Mouse (Mus musculus) hindbrain, embryonic 16.5 days (tissue): ENCODE data around the gene Golga2. TPM values are rescaled to one million over a fixed set of nuclear protein-coding genes. Genes with fewer than 3 reads are reported as not detected.

Experiments
- ATAC-seq: fragments of 200-750 bp; cut with Nextera tagmentation; 2 replicates; pipeline ENCODE4 v1.8.0; 2017; ENCODE audit warnings: moderate TSS enrichment, moderate library complexity
- H3K27ac ChIP-seq: fragments of 300-500 bp; sonication (generic); 2 replicates; pipeline ENCODE4 v1.5.1; 2014; ENCODE audit warnings: low read depth, mild to moderate bottlenecking, control low read depth, low read length, moderate library complexity
- H3K27me3 ChIP-seq: fragments of 300-500 bp; sonication (generic); replicated peaks from 2 replicates; pipeline ENCODE4 v1.6.1; 2014; ENCODE audit warnings: low read length; ENCODE audit not compliant: control insufficient read depth, insufficient read depth
- H3K36me3 ChIP-seq: fragments of 300-500 bp; sonication (generic); 2 replicates; pipeline ENCODE4 v1.6.1; 2014; ENCODE audit warnings: mild to moderate bottlenecking, low read length, moderate library complexity, mixed read lengths; ENCODE audit not compliant: control insufficient read depth, insufficient read depth
- H3K4me1 ChIP-seq: fragments of 300-500 bp; sonication (generic); 2 replicates; pipeline ENCODE4 v1.6.1; 2014; ENCODE audit warnings: low read depth, low read length; ENCODE audit not compliant: control insufficient read depth, insufficient read depth
- H3K4me2 ChIP-seq: fragments of 300-500 bp; sonication (generic); 2 replicates; pipeline ENCODE4 v1.6.1; 2014; ENCODE audit warnings: mild to moderate bottlenecking, low read length, control low read depth, moderate library complexity
- H3K4me3 ChIP-seq: fragments of 300-500 bp; sonication (generic); 2 replicates; pipeline ENCODE4 v1.5.1; 2014; ENCODE audit warnings: mild to moderate bottlenecking, low read length, control low read depth, moderate library complexity
- H3K9ac ChIP-seq: fragments of 300-500 bp; sonication (generic); 2 replicates; pipeline ENCODE4 v1.6.1; 2014; ENCODE audit warnings: low read depth, mild to moderate bottlenecking, control low read depth, low read length, moderate library complexity
- H3K9me3 ChIP-seq: fragments of 300-500 bp; sonication (generic); 2 replicates; pipeline ENCODE4 v1.6.1; 2014; ENCODE audit warnings: mild to moderate bottlenecking, low read length, moderate library complexity; ENCODE audit not compliant: control insufficient read depth
- WGBS: fragments of 180-500 bp; shearing (Covaris S2); extraction: QIAGEN DNeasy Blood & Tissue Kit; methylation state at CpG from one replicate; pipeline ENCODE4 v1.1.7; 2014; 5-methylcytosine and 5-hydroxymethylcytosine counted together
- polyA plus RNA-seq: library from polyadenylated mRNA; unstranded; fragments of >200 nt; fragmentation: Nextera tagmentation; extraction: Ambion mirVana; gene quantifications from 2 replicates; pipeline ENCODE4 v1.2.1, GENCODE M21; 2015

Golga2 gene
- polyA plus RNA-seq, 1 experiment from 2014 or later = 25.5 TPM

DNA sequence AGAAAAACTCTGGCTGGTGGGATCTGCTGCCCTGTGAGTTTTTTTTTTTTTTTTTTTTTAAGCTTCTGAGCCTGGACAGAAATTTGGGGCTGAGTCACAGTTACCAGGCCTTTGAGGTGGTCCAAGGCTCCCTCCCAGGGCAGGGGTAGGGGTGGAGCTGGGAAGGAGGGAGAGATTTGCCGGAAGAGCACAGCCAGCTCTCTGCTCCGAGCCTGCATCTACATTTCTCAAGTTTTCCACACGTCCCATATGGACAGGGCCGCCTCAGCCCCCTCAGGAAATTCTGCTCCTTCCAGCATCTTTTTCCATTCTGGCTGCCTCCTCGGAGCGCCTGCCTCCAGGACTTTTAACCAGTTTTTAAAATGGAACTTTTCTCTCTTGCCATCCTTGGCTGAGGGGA lies 42.3 kb downstream of the Golga2 start:
- H3K36me3 ChIP-seq = peaks cover 3% of the 10 kb centered on the region
- ATAC-seq = no peak

DNA sequence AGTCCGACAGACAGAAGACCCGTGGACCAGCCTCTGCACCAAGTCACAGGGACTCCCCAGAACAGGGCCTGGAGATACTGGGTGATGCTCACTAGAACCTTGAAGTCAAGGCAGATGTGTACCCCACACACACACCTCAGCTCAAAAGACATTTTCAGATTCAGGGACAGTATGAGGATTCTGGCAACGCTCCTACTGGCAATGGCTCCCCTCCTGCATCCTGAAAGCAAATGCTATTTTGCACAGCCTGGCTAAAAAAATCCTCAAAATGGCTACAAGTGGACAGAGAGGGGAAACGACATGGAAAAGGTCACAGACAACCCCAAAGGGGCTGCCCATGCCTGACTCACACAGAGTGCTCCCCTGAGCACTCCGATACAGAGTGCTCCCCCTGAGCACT lies 45.0 kb downstream of the Golga2 start:
- no peak overlapping the region for H3K4me3 ChIP-seq
- H3K27ac ChIP-seq = no peak overlapping the region
- H3K9me3 ChIP-seq = no peaks in the 10 kb centered on the region
- no peaks in the 10 kb centered on the region for H3K27me3 ChIP-seq
- H3K36me3 ChIP-seq = peaks cover 6% of the 10 kb centered on the region
- WGBS = 76% methylated on average over 5 of the region's 5 CpGs
- H3K9ac ChIP-seq = no peak overlapping the region
- ATAC-seq = no peak
- H3K4me2 ChIP-seq = no peak overlapping the region
- H3K4me1 ChIP-seq = no peaks in the 10 kb centered on the region

More for the DNA sequence above, 42.3 kb downstream of the Golga2 start:
- Histone ChIP-seq H3K4me3 (no peak overlapping the region), H3K9me3 (no peaks in the 10 kb centered on the region), H3K27me3 (no peaks in the 10 kb centered on the region), H3K9ac (no peak overlapping the region), H3K4me2 (no peak overlapping the region), H3K4me1 (no peaks in the 10 kb centered on the region), H3K27ac (no peak overlapping the region)
- 55% methylated on average over 6 of the region's 6 CpGs for WGBS

DNA sequence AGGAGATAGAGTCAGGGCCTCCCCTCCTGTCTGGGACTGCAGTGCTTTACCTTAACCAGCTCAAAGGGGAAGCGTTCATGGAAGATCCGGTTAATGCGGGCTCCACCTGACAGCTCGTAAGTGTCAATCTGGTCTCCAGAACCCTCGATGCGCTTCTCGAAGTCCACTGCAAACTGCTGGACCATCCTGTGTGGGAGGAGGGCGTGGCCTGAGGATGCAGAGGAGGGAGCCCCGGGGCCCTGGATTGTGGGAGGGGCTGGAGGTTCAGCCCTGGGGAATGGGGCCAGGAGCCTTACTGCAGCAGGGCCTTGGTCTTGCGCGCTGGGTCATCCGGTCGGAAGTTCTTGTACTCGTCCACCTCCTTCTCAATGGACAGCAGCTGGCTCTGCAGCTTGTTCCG lies 48.7 kb downstream of the Golga2 start:
- WGBS = 55% methylated on average over 15 of the region's 15 CpGs
- H3K4me3 ChIP-seq = no peak overlapping the region
- H3K27me3 ChIP-seq = no peaks in the 10 kb centered on the region
- H3K9ac ChIP-seq = no peak overlapping the region
- no peak for ATAC-seq
- H3K36me3 ChIP-seq = peaks cover 21% of the 10 kb centered on the region
- H3K27ac ChIP-seq = no peak overlapping the region
- H3K4me1 ChIP-seq = no peaks in the 10 kb centered on the region
- H3K9me3 ChIP-seq = no peaks in the 10 kb centered on the region
- no peak overlapping the region for H3K4me2 ChIP-seq

DNA sequence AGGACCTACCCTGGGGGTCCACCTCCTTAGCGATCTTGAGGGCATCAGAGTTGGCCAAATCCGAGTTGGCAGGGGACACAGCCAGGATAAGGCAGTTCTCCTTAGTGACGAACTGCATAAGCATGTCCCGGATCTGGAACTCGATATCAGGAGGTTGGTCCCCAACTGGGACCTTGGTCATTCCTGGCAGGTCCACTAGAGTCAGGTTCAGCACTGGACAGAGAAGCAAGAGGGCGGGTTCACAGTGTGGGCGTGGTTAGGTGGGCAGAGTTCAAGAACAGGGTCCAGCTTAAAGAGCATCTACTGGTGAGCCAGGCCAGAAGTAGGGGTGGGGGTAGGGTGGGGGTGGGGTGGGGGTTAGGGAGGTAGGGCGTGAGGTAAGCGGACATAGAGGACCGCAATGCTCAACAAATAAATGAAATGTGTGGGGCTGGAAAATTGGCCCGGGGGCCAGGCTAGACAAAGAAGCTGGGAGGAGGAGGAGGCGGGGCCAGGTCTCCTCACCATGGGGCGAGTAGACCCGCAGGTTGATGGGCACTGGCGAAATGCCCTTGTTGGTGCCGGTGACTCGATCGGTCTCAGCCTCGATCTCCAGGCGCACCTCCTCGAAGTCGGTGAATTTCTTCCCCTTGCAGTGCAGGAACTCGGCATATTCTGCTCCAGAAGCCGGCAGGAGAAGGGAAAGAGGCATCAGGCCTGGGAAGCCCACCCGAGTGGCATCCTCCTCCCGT lies 52.9 kb downstream of the Golga2 start:
- ATAC-seq = no peak
- Histone ChIP-seq H3K4me2 (no peak overlapping the region), H3K4me1 (peaks cover 7% of the 10 kb centered on the region), H3K27ac (no peak overlapping the region), H3K9ac (no peak overlapping the region), H3K9me3 (no peaks in the 10 kb centered on the region), H3K36me3 (peaks cover 18% of the 10 kb centered on the region), H3K27me3 (no peaks in the 10 kb centered on the region), H3K4me3 (no peak overlapping the region)
- 45% methylated on average over 26 of the region's 26 CpGs for whole genome bisulfite sequencing

DNA sequence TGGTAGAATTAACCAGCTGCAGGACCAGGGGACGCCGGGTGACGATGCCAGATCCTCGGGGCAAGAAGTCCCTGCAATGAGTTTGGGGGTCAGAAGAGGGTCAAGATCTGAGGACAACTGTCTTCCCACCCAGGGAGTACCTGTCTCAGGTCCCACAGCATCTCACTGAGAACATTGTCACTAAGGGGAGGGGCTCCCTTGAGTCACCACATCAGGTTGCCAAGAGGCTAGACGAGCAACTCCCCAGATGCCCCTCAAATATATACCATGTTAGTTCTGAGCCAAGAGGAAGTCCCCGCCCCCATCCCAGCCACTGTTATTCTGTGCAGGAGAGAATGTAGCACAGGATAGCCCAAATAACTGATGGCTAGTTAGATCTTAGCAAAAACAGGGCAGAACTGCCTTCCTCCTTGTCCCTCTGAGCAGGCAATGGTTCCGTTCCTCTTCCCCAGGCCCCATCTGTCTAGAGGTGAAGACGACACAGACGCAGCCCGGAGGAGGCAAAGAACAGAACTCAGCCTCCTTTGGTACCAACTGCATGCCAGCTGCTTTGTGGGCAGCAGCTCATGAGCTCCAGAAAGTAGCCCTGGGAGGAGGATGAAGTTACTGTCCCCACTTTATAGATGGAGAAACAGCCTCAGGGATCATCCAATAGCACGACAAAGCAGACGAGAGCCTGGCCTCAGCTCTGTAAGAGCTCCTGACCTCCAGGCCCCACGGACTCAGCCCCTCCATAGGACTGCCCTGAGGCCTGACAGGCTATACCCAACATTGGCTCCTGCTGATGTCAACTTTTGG lies 53.9 kb downstream of the Golga2 start:
- Histone ChIP-seq H3K27me3 (no peaks in the 10 kb centered on the region), H3K9me3 (no peaks in the 10 kb centered on the region), H3K36me3 (peaks cover 16% of the 10 kb centered on the region), H3K4me3 (no peak overlapping the region), H3K4me1 (peaks cover 7% of the 10 kb centered on the region), H3K4me2 (no peak overlapping the region), H3K27ac (no peak overlapping the region), H3K9ac (peak overlapping the region; percentile 17; the same call in 1 of the 2 replicates)
- 83% methylated on average over 13 of the region's 13 CpGs for WGBS
- no peak for ATAC-seq

DNA sequence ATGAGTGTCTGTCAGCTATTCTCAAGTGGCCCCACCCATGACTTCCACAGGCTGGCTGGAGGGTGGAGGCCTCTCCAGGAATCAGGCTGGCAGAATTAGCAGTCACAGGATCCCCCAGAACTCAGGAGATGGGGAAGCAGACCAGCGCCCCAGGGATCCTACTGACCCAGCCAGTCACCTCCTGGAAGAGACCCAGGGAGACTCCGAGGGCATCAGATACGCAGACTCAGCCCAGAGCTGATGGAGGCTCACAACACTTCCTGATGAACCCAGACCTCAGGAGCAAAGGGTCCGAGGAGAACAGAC lies 54.4 kb downstream of the Golga2 start:
- WGBS = 82% methylated on average over 4 of the region's 4 CpGs
- Histone ChIP-seq H3K4me3 (no peak overlapping the region), H3K4me1 (peaks cover 7% of the 10 kb centered on the region), H3K27me3 (no peaks in the 10 kb centered on the region), H3K4me2 (no peak overlapping the region), H3K9ac (peak overlapping the region; percentile 17), H3K9me3 (no peaks in the 10 kb centered on the region), H3K36me3 (peaks cover 16% of the 10 kb centered on the region), H3K27ac (no peak overlapping the region)
- ATAC-seq = no peak

DNA sequence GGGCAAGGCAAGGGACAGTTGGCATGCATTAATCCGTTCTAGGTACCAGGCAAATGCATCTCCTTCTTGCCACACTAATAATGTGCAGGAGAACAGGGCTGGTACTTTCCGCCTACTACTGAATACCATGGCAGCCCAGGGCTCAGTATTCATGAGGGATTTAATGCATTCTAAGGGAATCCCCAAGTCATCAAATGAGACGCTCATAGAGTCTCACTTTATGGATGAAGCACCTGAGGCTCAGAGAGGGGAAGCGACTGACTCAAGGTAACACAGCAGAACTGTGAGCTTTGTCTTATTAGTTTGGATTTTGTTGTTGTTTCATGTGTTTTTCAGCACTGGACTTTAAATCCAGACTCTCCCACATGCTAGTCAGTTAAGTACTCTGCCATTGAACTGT lies 54.9 kb downstream of the Golga2 start:
- H3K27ac ChIP-seq = no peak overlapping the region
- H3K4me1 ChIP-seq = peaks cover 7% of the 10 kb centered on the region
- H3K9ac ChIP-seq = no peak overlapping the region
- no peak for ATAC-seq
- H3K4me2 ChIP-seq = no peak overlapping the region
- no peak overlapping the region for H3K4me3 ChIP-seq
- 84% methylated on average over 4 of the region's 4 CpGs for WGBS
- no peaks in the 10 kb centered on the region for H3K27me3 ChIP-seq
- H3K9me3 ChIP-seq = no peaks in the 10 kb centered on the region
- peaks cover 20% of the 10 kb centered on the region for H3K36me3 ChIP-seq

DNA sequence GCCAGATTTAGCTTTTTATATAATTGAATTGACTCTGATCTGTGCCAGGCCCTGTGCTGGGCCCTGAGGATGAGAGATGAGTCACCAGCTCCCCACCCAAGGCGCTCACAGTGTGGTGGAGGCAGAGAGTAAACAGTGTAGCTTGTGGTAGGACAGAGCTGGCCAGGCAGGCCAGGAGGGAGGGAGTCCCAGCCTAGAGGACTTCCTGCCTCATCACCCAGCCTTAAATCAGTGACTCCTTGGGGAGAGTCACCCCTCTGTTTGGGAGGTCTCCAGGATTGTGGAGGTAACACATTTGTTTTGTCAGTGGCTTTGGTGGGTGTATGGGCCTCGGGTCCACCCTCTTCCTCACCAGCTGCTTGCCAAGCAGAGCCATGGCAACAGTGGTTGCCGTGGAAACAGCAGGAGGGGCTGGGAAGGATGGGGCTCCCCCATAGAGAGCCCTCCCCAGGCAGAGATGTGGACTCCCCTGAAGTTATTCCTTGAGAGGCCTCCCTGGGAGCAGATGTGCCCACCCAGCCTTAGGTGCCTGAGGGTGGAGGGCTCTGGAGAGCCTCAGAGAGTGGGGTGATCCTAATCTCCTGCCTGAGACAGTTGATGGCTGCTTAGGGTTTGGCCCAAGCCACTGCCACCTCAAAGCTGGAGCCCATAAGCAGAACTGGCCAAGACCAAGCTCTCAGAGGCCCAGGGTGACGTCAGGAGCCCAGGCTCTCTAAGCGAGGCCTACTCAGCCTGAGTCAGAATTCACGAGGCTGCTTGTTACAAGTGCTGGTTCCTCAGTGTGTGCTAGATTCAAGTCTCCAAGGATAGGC lies 55.6 kb downstream of the Golga2 start:
- Histone ChIP-seq H3K9me3 (no peaks in the 10 kb centered on the region), H3K4me2 (no peak overlapping the region), H3K4me1 (peaks cover 7% of the 10 kb centered on the region), H3K27me3 (no peaks in the 10 kb centered on the region), H3K4me3 (no peak overlapping the region), H3K9ac (peak overlapping the region; percentile 2; the same call in 1 of the 2 replicates), H3K36me3 (peaks cover 14% of the 10 kb centered on the region), H3K27ac (no peak overlapping the region)
- 63% methylated on average over 6 of the region's 6 CpGs for WGBS
- ATAC-seq = peak; percentile 44; the same call in 1 of the 2 replicates

DNA sequence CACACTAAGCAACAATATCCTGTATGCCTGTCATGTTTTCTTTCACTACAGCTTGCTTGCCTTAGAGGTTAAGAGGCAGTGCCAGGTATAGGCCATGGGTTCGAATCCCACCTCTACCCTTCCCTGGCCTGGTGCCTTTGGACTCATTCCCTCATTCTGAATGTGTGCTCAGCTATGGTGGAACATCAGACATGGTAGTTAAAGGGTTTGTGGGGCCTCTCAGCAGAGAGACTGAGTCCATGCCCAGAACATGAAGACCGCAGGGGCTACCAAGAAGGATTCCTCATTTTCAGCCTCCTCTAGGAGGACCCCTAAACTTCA lies 56.1 kb downstream of the Golga2 start:
- Histone ChIP-seq H3K4me2 (no peak overlapping the region), H3K4me3 (no peak overlapping the region), H3K27ac (no peak overlapping the region), H3K4me1 (peaks cover 7% of the 10 kb centered on the region), H3K9me3 (no peaks in the 10 kb centered on the region), H3K36me3 (peaks cover 10% of the 10 kb centered on the region; the same call in 1 of the 2 replicates), H3K9ac (no peak overlapping the region), H3K27me3 (no peaks in the 10 kb centered on the region)
- WGBS = 100% methylated on average over 2 of the region's 2 CpGs
- ATAC-seq = no peak
